Mouse (Mus musculus) megakaryocyte, embryonic 14.5 days (primary cell): ENCODE measurements around the gene Tada2b.

Experiments used
- FLI1 ChIP-seq: IDR thresholded peaks from 2 replicates; pipeline ENCODE4 v1.6.1; 2012; ENCODE audit warnings: low read length, inconsistent platforms, mixed read lengths
- GATA1 ChIP-seq: IDR thresholded peaks from 3 replicates; pipeline ENCODE4 v1.6.1; 2012; ENCODE audit warnings: mixed read lengths, low read length, inconsistent platforms, borderline replicate concordance

DNA sequence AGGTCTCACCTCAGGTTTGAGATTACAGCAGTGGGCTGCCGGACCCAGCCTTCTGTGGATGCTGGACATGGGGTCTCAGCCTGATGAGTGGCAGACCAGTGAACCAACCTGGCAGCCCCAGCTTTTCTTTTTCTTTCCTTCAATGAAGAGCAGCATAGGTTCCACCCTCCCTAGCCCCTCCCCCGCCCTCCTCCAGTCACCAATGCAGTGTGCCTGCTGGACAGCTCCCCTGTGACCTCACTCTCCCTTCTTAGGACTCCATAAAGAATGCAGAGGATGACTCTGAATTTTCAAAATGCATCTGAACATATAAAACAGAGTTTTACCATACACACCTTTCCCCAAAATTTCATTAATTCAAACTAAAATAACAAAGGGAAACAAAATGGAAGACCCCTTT lies 52.4 kb downstream of the Tada2b start:
- TF ChIP-seq GATA1 (no peak), FLI1 (no peak)
